Mouse (Mus musculus): ENCODE measurements around the gene Klhl12.
"Not testable (repeated sequence)": the region's sequence is repeated elsewhere in the genome, so short reads cannot be mapped to it uniquely, and the experiment has no call there.

Gene Klhl12

GRCm38 (mm10) chr1:134448537-134448936 lies 6.8 kb upstream of the Klhl12 start:
- in situ Hi-C loops (cut with MboI, MseI) = not testable (repeated sequence)

- in situ Hi-C loops (cut with MboI, MseI) = no loop called here
These were observed 5.1 kb upstream of the Klhl12 start for GRCm38 (mm10) chr1:134450201-134450600.

GRCm38 (mm10) chr1:134450986-134451385 lies 4.3 kb upstream of the Klhl12 start:
- in situ Hi-C loops (cut with MboI, MseI) = no loop called here

DNA sequence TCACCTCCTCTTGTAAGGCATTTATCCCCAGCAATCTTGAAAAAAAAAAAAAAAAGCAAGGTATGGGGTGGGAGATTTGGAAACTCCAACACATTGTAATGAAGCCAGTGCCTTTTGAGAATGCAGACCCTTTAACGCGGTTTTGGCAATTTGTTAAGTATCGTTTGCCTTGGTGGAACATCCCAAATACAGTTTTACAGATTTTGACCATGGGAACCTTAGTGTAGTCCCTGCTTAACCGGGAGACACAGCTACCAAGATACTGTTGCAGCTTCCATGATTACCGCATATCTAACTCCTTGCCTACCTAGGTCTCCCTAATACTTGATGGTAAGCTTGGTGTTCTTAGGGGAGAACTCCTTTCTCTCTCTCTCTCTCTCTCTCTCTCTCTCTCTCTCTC lies 729 bp downstream of the Klhl12 start:
- in situ Hi-C loops (cut with MboI, MseI) = no loop called here

DNA sequence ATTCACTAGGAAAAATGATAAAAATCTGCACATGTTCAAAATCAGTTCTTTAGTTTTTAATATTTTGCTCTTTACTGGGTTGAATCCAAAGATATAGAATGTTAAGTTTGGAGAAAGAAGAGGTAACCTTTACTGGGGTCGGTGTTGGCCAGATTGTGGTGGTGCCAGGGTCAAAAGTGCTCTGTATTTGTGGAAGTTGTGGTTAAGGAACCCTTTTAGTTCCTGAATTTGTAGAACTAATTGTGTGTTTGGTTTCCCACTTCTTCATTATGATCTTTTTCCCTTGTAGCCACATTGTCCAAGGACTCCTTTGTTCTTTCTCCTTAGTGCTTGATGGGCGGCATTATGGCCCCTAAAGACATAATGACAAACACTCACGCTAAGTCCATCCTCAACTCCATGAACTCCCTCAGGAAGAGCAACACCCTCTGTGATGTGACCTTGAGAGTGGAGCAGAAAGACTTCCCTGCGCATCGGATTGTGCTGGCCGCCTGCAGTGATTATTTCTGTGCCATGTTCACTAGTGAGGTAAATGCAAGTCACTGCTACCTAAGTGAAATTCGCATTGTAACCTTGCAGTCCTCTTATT lies 2.9 kb downstream of the Klhl12 start:
- in situ Hi-C loops (cut with MboI, MseI) = no loop called here

- in situ Hi-C loops (cut with MboI, MseI) = no loop called here
These were observed 5.3 kb downstream of the Klhl12 start for GRCm38 (mm10) chr1:134460294-134461284.

GRCm38 (mm10) chr1:134484623-134485022 lies 29.3 kb downstream of the Klhl12 start:
- in situ Hi-C loops (cut with MboI, MseI) = no loop called here

DNA sequence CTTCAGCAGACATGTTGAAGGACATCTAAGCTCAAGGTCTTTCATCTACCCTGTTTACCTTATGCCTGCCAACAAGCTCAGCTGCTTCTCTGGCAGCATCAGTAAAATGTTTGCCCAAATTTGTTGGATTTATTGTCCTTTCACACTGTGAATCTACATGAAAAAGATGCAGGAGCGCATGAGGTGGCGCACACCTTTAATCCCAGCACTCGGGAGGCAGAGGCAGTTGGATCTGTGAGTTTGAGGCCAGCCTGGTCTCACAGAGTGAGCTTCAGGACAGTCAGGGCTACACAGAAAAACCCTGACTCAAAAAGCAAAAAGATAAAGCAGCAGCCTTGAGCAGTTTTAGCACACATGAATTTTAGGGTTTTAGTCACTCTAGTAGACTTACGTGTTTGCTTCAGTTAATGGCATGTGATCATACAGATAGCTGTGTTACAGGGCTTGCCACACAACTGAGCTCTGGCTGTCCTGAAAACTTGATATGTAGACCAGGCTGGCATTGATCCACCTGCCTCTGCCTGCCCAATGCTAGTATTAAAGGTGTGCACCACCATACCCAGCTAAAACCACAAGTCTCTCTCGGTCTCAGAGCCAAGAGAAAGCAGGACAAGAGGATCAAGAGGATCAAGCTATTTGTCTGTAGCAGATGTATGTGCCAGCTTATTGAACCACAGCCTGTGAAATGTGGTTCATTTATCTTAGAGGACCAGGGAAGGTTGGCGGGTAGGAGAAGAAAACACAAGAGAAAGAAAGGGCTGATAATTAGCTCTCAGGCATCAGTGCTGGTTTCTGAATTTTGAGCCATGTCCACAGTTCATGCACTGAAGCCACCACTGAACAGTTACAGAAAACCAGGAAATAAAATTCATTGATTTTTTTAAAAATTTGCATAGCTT lies 35.8 kb downstream of the Klhl12 start:
- in situ Hi-C loops (cut with MboI, MseI) = loop anchor here (5.0 kb wide), 1 partner anchor 79 kb away; no protein-coding TSS in a partner anchor

DNA sequence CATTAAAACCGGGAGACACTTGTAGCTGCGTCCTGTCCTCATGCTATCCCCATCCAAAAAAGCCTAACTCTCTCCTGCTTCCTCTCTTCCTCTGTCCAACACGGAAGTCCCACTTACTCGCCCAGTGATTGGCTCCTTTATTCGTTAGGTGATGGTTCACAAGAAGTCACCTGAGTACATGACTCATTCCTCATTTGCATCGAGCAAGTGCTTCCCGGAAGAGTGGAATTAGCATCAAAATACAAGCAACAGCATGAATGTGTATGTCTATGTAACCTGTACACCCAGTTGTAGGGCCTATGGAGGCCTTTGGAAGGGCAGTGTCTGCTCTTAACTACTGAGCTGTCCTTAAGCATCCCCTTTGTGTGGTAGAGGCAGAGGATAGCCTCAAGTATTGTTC lies 36.9 kb downstream of the Klhl12 start:
- in situ Hi-C loops (cut with MboI, MseI) = loop anchor here (5.0 kb wide), 1 partner anchor 80 kb away; no protein-coding TSS in a partner anchor

GRCm38 (mm10) chr1:134493496-134493895 lies 38.2 kb downstream of the Klhl12 start:
- in situ Hi-C loops (cut with MboI, MseI) = loop anchor here (5.0 kb wide), 1 partner anchor 81 kb away; no protein-coding TSS in a partner anchor

GRCm38 (mm10) chr1:134493956-134494355 lies 38.6 kb downstream of the Klhl12 start:
- in situ Hi-C loops (cut with MboI, MseI) = loop anchor here (5.0 kb wide), 1 partner anchor 82 kb away; no protein-coding TSS in a partner anchor

DNA sequence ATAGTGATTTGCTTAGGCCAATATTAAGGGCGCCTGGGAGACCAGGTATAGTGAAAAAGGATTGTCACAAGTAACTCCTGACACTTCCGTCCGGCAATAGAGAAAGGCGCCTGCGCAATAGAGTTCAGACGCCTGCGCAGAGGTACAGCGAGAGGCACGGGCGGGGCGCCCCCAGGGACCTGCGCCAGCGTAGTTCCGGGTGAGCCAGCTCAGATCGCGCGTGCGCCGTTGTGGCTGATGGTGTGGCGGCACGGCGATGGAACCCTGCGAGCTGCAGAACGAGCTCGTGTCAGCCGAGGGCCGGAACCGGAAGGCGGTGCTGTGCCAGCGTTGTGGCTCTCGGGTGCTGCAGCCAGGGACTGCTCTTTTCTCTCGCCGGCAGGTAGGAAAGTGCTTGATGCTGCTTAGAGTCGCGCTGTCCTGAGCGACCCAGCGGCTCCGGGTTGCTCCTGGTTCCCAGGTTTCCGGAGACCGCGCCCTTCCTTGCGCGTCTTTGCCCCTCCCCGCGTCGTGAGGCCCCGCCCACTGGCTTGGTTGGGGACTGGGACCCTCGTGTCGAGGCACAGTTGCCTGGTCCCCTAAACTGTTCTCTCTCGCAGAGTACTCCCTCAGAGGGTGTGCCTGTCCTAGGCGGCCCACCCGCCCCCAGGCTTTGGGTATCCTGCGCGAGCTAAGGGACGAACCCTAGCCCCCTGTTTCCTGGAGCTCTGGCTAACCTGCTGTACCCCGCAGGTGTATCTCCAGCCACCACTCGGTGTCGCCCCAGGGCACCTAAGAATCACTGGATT lies 39.3 kb downstream of the Klhl12 start, which contains the start of gene Rabif:
Gene Rabif (plus strand): TSS at position 221 of the 788 bp plus-strand sequence.
- in situ Hi-C loops (cut with MboI, MseI) = loop anchor here (5.0 kb wide), 1 partner anchor 82 kb away; no protein-coding TSS in a partner anchor

GRCm38 (mm10) chr1:134495216-134495539 lies 39.8 kb downstream of the Klhl12 start:
- in situ Hi-C loops (cut with MboI, MseI) = no loop called here

DNA sequence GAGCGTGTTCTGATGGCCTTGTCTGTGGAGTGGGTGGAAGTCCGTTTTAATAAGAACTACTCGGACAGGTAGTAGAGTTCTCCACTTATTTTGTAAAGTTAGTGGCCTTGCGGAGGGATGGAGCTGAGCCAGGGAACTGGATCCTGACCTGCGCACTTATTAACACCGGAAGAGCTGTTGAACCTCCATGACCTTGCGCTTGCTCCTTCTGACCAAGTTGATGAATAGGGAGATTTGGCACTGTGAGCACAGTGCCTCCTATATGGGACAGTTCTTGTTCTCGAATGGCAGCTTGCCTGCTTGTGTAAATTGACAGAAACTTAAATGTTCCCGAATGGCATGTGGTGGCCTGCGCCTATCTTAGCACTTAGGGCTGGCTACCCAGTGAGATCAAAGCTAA lies 40.7 kb downstream of the Klhl12 start:
- in situ Hi-C loops (cut with MboI, MseI) = no loop called here

- in situ Hi-C loops (cut with MboI, MseI) = no loop called here
These were observed 45.6 kb downstream of the Klhl12 start for GRCm38 (mm10) chr1:134500916-134501315.

DNA sequence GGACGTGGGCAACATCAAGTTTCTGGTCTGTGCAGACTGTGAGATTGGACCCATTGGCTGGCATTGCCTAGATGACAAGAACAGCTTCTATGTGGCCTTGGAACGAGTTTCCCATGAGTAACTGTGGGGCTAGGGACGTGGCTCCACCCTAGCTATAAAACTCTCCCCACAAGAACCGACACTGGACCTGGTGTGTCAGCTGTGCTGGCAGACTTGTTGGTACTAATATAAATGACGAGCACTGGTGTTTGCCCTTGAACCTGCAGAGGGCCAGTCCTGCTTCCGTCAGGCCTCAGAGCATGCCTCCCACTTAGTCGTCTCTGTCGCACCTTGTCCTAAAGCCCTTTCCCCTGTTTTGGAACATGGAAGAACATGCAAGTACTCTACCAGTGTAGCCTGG lies 50.9 kb downstream of the Klhl12 start:
- in situ Hi-C loops (cut with MboI, MseI) = no loop called here

- in situ Hi-C loops (cut with MboI, MseI) = no loop called here
These were observed 54.7 kb downstream of the Klhl12 start for GRCm38 (mm10) chr1:134510018-134510417.

DNA sequence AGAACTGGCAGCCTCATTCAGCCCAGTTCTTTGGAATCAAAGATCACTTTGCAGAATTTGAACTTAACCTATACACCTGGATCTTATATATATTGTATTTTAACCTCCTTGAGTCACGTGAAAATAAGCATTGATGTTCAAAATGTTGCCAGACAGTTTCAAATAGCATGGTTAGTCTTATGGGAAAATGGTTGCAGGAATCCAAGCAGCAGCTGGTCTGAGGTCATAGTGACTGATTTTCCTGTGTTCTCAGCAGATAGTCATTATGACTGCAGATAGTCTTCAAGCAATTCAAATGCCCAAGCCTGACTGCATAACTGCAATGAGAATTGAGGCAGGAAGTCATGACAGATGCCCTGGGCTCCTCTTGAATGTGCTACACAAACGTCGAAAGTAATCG lies 56.9 kb downstream of the Klhl12 start:
- in situ Hi-C loops (cut with MboI, MseI) = no loop called here

- in situ Hi-C loops (cut with MboI, MseI) = no loop called here
These were observed 57.3 kb downstream of the Klhl12 start for GRCm38 (mm10) chr1:134512584-134512983.

DNA sequence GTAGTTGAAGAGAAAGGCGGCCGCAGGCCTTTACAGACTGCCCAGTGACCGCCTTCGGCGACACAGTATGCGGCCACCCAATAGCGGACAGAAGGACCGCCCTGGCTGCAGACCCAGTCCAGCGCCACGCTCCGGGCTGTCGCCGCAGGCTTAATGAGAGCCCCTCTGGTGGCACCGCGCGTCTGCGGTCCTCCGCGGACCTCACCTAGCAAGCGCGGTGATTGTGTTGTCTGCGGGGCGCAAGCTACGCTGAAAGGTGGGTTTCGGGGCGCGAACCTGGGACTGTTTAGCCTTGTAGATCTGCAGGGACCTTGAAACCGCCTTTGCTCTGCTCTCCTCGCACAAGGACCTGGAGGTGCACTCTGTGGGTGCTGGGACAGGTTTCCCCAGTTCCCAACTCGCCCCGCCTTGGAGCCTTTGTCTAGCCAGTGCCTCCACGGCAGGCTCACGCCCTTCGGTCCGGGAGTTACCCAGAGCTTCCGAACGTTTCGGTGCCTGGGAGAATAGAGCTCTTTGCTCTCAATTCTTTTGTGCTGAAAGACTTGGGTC lies 58.1 kb downstream of the Klhl12 start:
- in situ Hi-C loops (cut with MboI, MseI) = no loop called here

All from regulatory T cell (primary cell).